Mouse (Mus musculus): ENCODE measurements around the gene Bcat2.
"Not testable (repeated sequence)": the region's sequence is repeated elsewhere in the genome, so short reads cannot be mapped to it uniquely, and the experiment has no call there.

Bcat2 gene

GRCm38 (mm10) chr7:45570103-45570741 lies at the start of gene Bcat2:
TSS of gene Bcat2 (plus strand) at chr7:45570153.
- DNase-seq (ENCODE audit: extremely low spot score): peak; percentile 78

- no peak for DNase-seq (ENCODE audit: extremely low spot score)
These were observed 49.3 kb upstream of the Bcat2 start for GRCm38 (mm10) chr7:45520605-45521004.

- DNase-seq (ENCODE audit: extremely low spot score): peak; percentile 90
These were observed 48.2 kb upstream of the Bcat2 start for GRCm38 (mm10) chr7:45521728-45522184.

GRCm38 (mm10) chr7:45522194-45522752 lies 47.7 kb upstream of the Bcat2 start:
- DNase-seq (ENCODE audit: extremely low spot score): no peak

GRCm38 (mm10) chr7:45522957-45523676 lies 46.8 kb upstream of the Bcat2 start:
- DNase-seq (ENCODE audit: extremely low spot score): no peak

- DNase-seq (ENCODE audit: extremely low spot score): no peak
These were observed 46.2 kb upstream of the Bcat2 start for GRCm38 (mm10) chr7:45523678-45524170.

GRCm38 (mm10) chr7:45524841-45525621 lies 44.9 kb upstream of the Bcat2 start:
- no peak for DNase-seq (ENCODE audit: extremely low spot score)

- DNase-seq (ENCODE audit: extremely low spot score): peak; percentile 95
These were observed 44.0 kb upstream of the Bcat2 start, which contains the start of the genes Ppp1r15a and Plekha4 for GRCm38 (mm10) chr7:45525809-45526473. TSS of gene Ppp1r15a (minus strand) at chr7:45526268. TSS of gene Plekha4 (plus strand) at chr7:45526330.

GRCm38 (mm10) chr7:45526474-45527120 lies 43.4 kb upstream of the Bcat2 start:
- DNase-seq (ENCODE audit: extremely low spot score): no peak

GRCm38 (mm10) chr7:45527169-45527568 lies 42.8 kb upstream of the Bcat2 start:
- not testable (repeated sequence) for DNase-seq (ENCODE audit: extremely low spot score)

- no peak for DNase-seq (ENCODE audit: extremely low spot score)
These were observed 40.5 kb upstream of the Bcat2 start for GRCm38 (mm10) chr7:45529461-45529860.

- DNase-seq (ENCODE audit: extremely low spot score): no peak
These were observed 39.3 kb upstream of the Bcat2 start for GRCm38 (mm10) chr7:45530643-45531042.

GRCm38 (mm10) chr7:45535676-45536075 lies 34.3 kb upstream of the Bcat2 start:
- DNase-seq (ENCODE audit: extremely low spot score): no peak

- DNase-seq (ENCODE audit: extremely low spot score): no peak
These were observed 32.4 kb upstream of the Bcat2 start for GRCm38 (mm10) chr7:45537602-45538001.

- DNase-seq (ENCODE audit: extremely low spot score): peak; percentile 73
These were observed 31.6 kb upstream of the Bcat2 start for GRCm38 (mm10) chr7:45538163-45539041.

GRCm38 (mm10) chr7:45539095-45539494 lies 30.9 kb upstream of the Bcat2 start:
- DNase-seq (ENCODE audit: extremely low spot score): no peak

GRCm38 (mm10) chr7:45540213-45540612 lies 29.7 kb upstream of the Bcat2 start:
- no peak for DNase-seq (ENCODE audit: extremely low spot score)

- DNase-seq (ENCODE audit: extremely low spot score): no peak
These were observed 25.4 kb upstream of the Bcat2 start for GRCm38 (mm10) chr7:45544525-45544924.

- no peak for DNase-seq (ENCODE audit: extremely low spot score)
These were observed 20.1 kb upstream of the Bcat2 start for GRCm38 (mm10) chr7:45549641-45550436.
